Mouse (Mus musculus) layer of hippocampus, postnatal 36 days (tissue): ENCODE data around the gene Fam102a. TPM values are rescaled to one million over a fixed set of nuclear protein-coding genes. Genes with fewer than 3 reads are reported as not detected.

Source experiments
- DNase-seq, 2 experiments: peaks; one replicate each; pipeline ENCODE4 v3.0.0; 2022
- total RNA-seq, 2 experiments: library from RNA; stranded (reverse); gene quantifications; 2 replicates each; pipeline ENCODE4 v1.2.3; 2021

The Fam102a gene
- total RNA-seq, 2 experiments from 2014 or later, result 69.4 to 69.8 TPM

DNA sequence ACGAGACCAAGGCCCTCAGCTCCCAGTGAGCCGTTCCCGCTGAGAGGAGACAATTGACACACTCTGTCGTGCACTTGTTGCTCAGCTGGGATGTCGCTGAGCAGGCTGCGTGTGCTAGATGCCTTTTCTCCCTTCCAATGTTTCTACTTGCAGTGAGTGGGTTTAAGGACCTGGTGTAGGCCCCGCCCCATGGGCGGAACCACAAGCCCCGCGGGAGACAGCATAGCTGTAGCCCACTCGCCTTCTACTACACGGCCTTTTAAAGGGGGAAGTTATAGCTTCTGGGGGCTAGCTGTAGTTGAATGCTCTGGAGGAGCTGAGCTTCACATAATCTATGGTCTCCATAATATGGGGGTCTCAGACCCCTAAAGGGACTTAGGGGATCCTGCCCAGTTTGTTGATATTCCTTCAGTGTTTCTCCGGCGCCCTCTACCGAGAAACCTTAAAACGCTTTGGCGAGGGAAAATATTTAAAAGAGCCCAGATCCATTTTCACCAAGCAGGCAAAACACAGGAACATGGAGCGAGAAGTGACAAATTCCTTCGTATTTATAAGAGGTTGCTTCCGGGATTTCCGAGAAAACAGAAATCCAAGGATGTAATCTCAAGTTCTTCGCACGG, 75.6 kb downstream of the Fam102a start:
- DNase-seq, result peak in 1 of 2 experiments; percentile 45

- DNase-seq, result no peak
Observed at GRCm38 (mm10) chr2:32612274-32612673, 77.1 kb downstream of the Fam102a start.

DNA sequence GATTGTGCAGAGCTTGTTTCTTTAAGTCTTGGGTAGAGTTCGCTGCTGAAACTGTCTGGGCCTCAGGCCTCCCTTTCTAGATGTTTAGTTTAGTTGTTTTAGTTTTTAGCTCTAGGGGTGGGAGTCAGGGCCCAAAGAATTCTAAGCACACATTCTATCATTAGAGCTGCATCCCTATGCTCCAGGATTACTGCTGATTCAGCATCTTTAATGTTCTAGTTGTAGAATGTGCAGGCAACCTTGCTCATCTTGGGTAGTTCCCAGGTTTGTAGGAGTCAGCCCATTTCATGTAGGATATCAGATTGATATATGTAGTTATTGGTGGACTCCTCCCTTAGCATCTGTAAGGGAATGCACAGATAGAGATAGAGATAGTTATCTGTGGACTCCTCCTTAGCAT, 82.0 kb downstream of the Fam102a start:
- no peak for DNase-seq

GRCm38 (mm10) chr2:32617601-32618000, 82.5 kb downstream of the Fam102a start:
- DNase-seq, result no peak

DNA sequence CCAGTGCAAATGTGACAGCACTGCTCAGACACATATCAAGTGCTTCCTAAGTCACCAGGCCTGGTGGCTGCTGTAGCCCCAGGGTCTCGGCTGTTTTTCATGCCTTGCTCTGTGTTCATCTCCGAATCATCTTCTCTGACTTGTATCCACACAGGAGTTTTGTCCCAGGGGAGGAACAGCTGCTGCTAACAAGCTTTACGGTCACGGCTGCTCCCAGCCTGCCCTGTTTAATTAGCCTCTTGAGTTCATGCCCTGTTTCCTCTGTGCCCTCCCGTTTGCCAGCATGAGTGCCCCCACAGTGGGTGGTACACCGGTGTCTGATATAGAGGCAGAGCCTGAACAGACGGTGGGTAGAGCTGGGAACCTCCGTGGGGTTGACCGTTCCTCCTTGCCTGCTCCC, 82.9 kb downstream of the Fam102a start:
- DNase-seq, result no peak

Other genes starting within 250 kb of the Fam102a start
- 10 to 100 TPM; 79.9 to 81.2 TPM for gene Golga2, start 247.9 kb upstream of the Fam102a start, total RNA-seq
- gene Swi5, start 247.3 kb upstream of the Fam102a start, total RNA-seq, result 100 to 1,000 TPM; 208 to 224 TPM
- gene Ciz1, start 183.0 kb upstream of the Fam102a start, total RNA-seq, result 10 to 100 TPM; 69.8 to 94.5 TPM
- 1,000 to 10,000 TPM; 1,246 to 1,312 TPM for gene Dnm1, start 182.0 kb upstream of the Fam102a start, total RNA-seq
- 100 to 1,000 TPM; 160 to 170 TPM for gene 1110008P14Rik, start 153.4 kb upstream of the Fam102a start, total RNA-seq
- 10 to 100 TPM in 1 of 2 experiments, under 1 TPM in 1; 0.65 to 13.4 TPM for gene Lcn2, start 147.1 kb upstream of the Fam102a start, total RNA-seq
- gene Ptges2, start 139.4 kb upstream of the Fam102a start, total RNA-seq, result 10 to 100 TPM; 37.1 to 37.7 TPM
- 1 to 10 TPM; 4.2 to 4.4 TPM for gene Naif1, start 84.9 kb upstream of the Fam102a start, total RNA-seq
- gene Slc25a25, start 83.9 kb upstream of the Fam102a start, total RNA-seq, result 10 to 100 TPM; 58.1 to 60.0 TPM
- 10 to 100 TPM; 69.1 to 81.8 TPM for gene Dpm2, start 35.5 kb downstream of the Fam102a start, total RNA-seq
- 1 to 10 TPM; 2.9 to 3.8 TPM for gene Pip5kl1, start 39.5 kb downstream of the Fam102a start, total RNA-seq
- 1 to 10 TPM in 1 of 2 experiments, under 1 TPM in 1; 0.37 to 1.0 TPM for gene 9430097D07Rik, start 40.4 kb downstream of the Fam102a start, total RNA-seq
- 10 to 100 TPM; 35.6 to 41.2 TPM for gene St6galnac4, start 51.8 kb downstream of the Fam102a start, total RNA-seq
- gene St6galnac6, start 64.4 kb downstream of the Fam102a start, total RNA-seq, result 100 to 1,000 TPM; 114 to 117 TPM
- 100 to 1,000 TPM; 114 to 119 TPM for gene Ak1, start 86.4 kb downstream of the Fam102a start, total RNA-seq
- gene Eng, start 111.3 kb downstream of the Fam102a start, total RNA-seq, result 10 to 100 TPM; 18.9 to 19.2 TPM
- gene Fpgs, start 168.8 kb downstream of the Fam102a start, total RNA-seq, result 10 to 100 TPM in 1 of 2 experiments, 1 to 10 TPM in 1; 9.3 to 11.0 TPM
- 100 to 1,000 TPM; 110 to 117 TPM for gene Cdk9, start 177.7 kb downstream of the Fam102a start, total RNA-seq
- gene Sh2d3c, start 185.7 kb downstream of the Fam102a start, total RNA-seq, result 10 to 100 TPM; 18.7 to 19.1 TPM
- 1 to 10 TPM; 1.2 to 1.3 TPM for gene 6330409D20Rik, start 205.7 kb downstream of the Fam102a start, total RNA-seq
- gene Tor2a, start 221.9 kb downstream of the Fam102a start, total RNA-seq, result 10 to 100 TPM; 30.0 to 31.6 TPM
- 1 to 10 TPM in 1 of 2 experiments, under 1 TPM in 1; 0.85 to 1.1 TPM for gene Ttc16, start 240.3 kb downstream of the Fam102a start, total RNA-seq
- 1 to 10 TPM; 5.2 to 6.9 TPM for gene Ptrh1, start 240.5 kb downstream of the Fam102a start, total RNA-seq
- under 1 TPM; 0.43 to 0.72 TPM for gene Cfap157, start 249.1 kb downstream of the Fam102a start, total RNA-seq